Mouse (Mus musculus): ENCODE measurements around the gene Cxcr5. TPM values are rescaled to one million over a fixed set of nuclear protein-coding genes. Genes with fewer than 3 reads are reported as not detected.
"Not testable (repeated sequence)": the region's sequence is repeated elsewhere in the genome, so short reads cannot be mapped to it uniquely, and the experiment has no call there.

Cxcr5 gene
- polyA plus RNA-seq, 1 experiment: not detected

- 49% methylated on average over 6 of the region's 6 CpGs for WGBS
These were observed 17.7 kb upstream of the Cxcr5 start for GRCm38 (mm10) chr9:44579392-44579791.

GRCm38 (mm10) chr9:44576046-44576445 is 14.4 kb upstream of the Cxcr5 start:
- not testable (repeated sequence) for H3K27ac ChIP-seq (ENCODE audit: insufficient read depth, low read depth, low read length); H3K4me3 ChIP-seq (ENCODE audit: insufficient read depth, low read depth, low read length); H3K4me1 ChIP-seq (ENCODE audit: control insufficient read depth, insufficient read depth, low read length)
- 88% methylated on average over 7 of the region's 7 CpGs for WGBS

More at GRCm38 (mm10) chr9:44579392-44579791, 17.7 kb upstream of the Cxcr5 start:
- no peak overlapping the region for H3K4me3 ChIP-seq (ENCODE audit: insufficient read depth, low read depth, low read length)
- H3K4me1 ChIP-seq (ENCODE audit: control insufficient read depth, insufficient read depth, low read length): peaks cover 6% of the 10 kb centered on the region; the same call in 1 of the 2 replicates
- no peak for TF ChIP-seq CTCF (IDR thresholded peaks at IDR 0.05; ENCODE audit: insufficient read depth, low read depth, low read length)
- TF ChIP-seq POLR2A (IDR thresholded peaks at IDR 0.05; ENCODE audit: insufficient read depth, low read depth, low read length): no peak
- H3K27ac ChIP-seq (ENCODE audit: insufficient read depth, low read depth, low read length): no peak overlapping the region

GRCm38 (mm10) chr9:44575095-44575494 is 13.4 kb upstream of the Cxcr5 start:
- TF ChIP-seq POLR2A (IDR thresholded peaks at IDR 0.05; ENCODE audit: insufficient read depth, low read depth, low read length) (no peak), CTCF (IDR thresholded peaks at IDR 0.05; ENCODE audit: insufficient read depth, low read depth, low read length) (no peak)
- H3K4me3 ChIP-seq (ENCODE audit: insufficient read depth, low read depth, low read length): no peak overlapping the region
- 94% methylated on average over 2 of the region's 2 CpGs for WGBS
- H3K4me1 ChIP-seq (ENCODE audit: control insufficient read depth, insufficient read depth, low read length): no peaks in the 10 kb centered on the region
- H3K27ac ChIP-seq (ENCODE audit: insufficient read depth, low read depth, low read length): no peak overlapping the region

- no peak for TF ChIP-seq CTCF (IDR thresholded peaks at IDR 0.05; ENCODE audit: insufficient read depth, low read depth, low read length)
- no peak for TF ChIP-seq POLR2A (IDR thresholded peaks at IDR 0.05; ENCODE audit: insufficient read depth, low read depth, low read length)
- 86% methylated on average over 4 of the region's 4 CpGs for WGBS
- H3K4me1 ChIP-seq (ENCODE audit: control insufficient read depth, insufficient read depth, low read length): no peaks in the 10 kb centered on the region
These were observed 11.6 kb upstream of the Cxcr5 start for GRCm38 (mm10) chr9:44573306-44573705.

GRCm38 (mm10) chr9:44570939-44571382 is 9.3 kb upstream of the Cxcr5 start:
- no peak for TF ChIP-seq POLR2A (IDR thresholded peaks at IDR 0.05; ENCODE audit: insufficient read depth, low read depth, low read length)
- WGBS: 87% methylated on average over 12 of the region's 12 CpGs
- Histone ChIP-seq H3K4me3 (ENCODE audit: insufficient read depth, low read depth, low read length) (no peak overlapping the region), H3K4me1 (ENCODE audit: control insufficient read depth, insufficient read depth, low read length) (no peaks in the 10 kb centered on the region), H3K27ac (ENCODE audit: insufficient read depth, low read depth, low read length) (no peak overlapping the region)

More at GRCm38 (mm10) chr9:44573306-44573705, 11.6 kb upstream of the Cxcr5 start:
- Histone ChIP-seq H3K27ac (ENCODE audit: insufficient read depth, low read depth, low read length) (no peak overlapping the region), H3K4me3 (ENCODE audit: insufficient read depth, low read depth, low read length) (no peak overlapping the region)

GRCm38 (mm10) chr9:44568083-44568455 is 6.4 kb upstream of the Cxcr5 start:
- H3K4me3 ChIP-seq (ENCODE audit: insufficient read depth, low read depth, low read length): no peak overlapping the region
- WGBS: 52% methylated on average over 7 of the region's 7 CpGs
- 0 out of 2 replicates have a peak, but pooled peaks cover 5% of the 10 kb centered on the region for H3K4me1 ChIP-seq (ENCODE audit: control insufficient read depth, insufficient read depth, low read length)
- H3K27ac ChIP-seq (ENCODE audit: insufficient read depth, low read depth, low read length): no peak overlapping the region
- no peak for TF ChIP-seq CTCF (IDR thresholded peaks at IDR 0.05; ENCODE audit: insufficient read depth, low read depth, low read length)
- TF ChIP-seq POLR2A (IDR thresholded peaks at IDR 0.05; ENCODE audit: insufficient read depth, low read depth, low read length): no peak

- WGBS: 78% methylated on average over 9 of the region's 9 CpGs
- H3K27ac ChIP-seq (ENCODE audit: insufficient read depth, low read depth, low read length): no peak overlapping the region
- no peak for TF ChIP-seq CTCF (IDR thresholded peaks at IDR 0.05; ENCODE audit: insufficient read depth, low read depth, low read length)
- no peak for TF ChIP-seq POLR2A (IDR thresholded peaks at IDR 0.05; ENCODE audit: insufficient read depth, low read depth, low read length)
- no peak overlapping the region for H3K4me3 ChIP-seq (ENCODE audit: insufficient read depth, low read depth, low read length)
- H3K4me1 ChIP-seq (ENCODE audit: control insufficient read depth, insufficient read depth, low read length): 0 out of 2 replicates have a peak, but pooled peaks cover 5% of the 10 kb centered on the region
These were observed 5.8 kb upstream of the Cxcr5 start for GRCm38 (mm10) chr9:44567338-44568082.

- TF ChIP-seq POLR2A (IDR thresholded peaks at IDR 0.05; ENCODE audit: insufficient read depth, low read depth, low read length) (no peak), CTCF (IDR thresholded peaks at IDR 0.05; ENCODE audit: insufficient read depth, low read depth, low read length) (no peak)
- Histone ChIP-seq H3K4me3 (ENCODE audit: insufficient read depth, low read depth, low read length) (no peak overlapping the region), H3K27ac (ENCODE audit: insufficient read depth, low read depth, low read length) (no peak overlapping the region), H3K4me1 (ENCODE audit: control insufficient read depth, insufficient read depth, low read length) (0 out of 2 replicates have a peak, but pooled peaks cover 5% of the 10 kb centered on the region)
- 53% methylated on average over 6 of the region's 6 CpGs for WGBS
These were observed 3.7 kb upstream of the Cxcr5 start for GRCm38 (mm10) chr9:44565367-44565766.

- no peak overlapping the region for H3K4me3 ChIP-seq (ENCODE audit: insufficient read depth, low read depth, low read length)
- TF ChIP-seq CTCF (IDR thresholded peaks at IDR 0.05; ENCODE audit: insufficient read depth, low read depth, low read length) (no peak), POLR2A (IDR thresholded peaks at IDR 0.05; ENCODE audit: insufficient read depth, low read depth, low read length) (no peak)
- H3K27ac ChIP-seq (ENCODE audit: insufficient read depth, low read depth, low read length): no peak overlapping the region
- WGBS: 78% methylated on average over 12 of the region's 12 CpGs
- 0 out of 2 replicates have a peak, but pooled peaks cover 5% of the 10 kb centered on the region for H3K4me1 ChIP-seq (ENCODE audit: control insufficient read depth, insufficient read depth, low read length)
These were observed 1.3 kb upstream of the Cxcr5 start for GRCm38 (mm10) chr9:44562936-44563335.

Data from olfactory bulb, adult 2 months (tissue).